Mouse (Mus musculus) megakaryocyte, embryonic 14.5 days (primary cell): ENCODE results near the gene Pik3c2g. TPM values are rescaled to one million over a fixed set of nuclear protein-coding genes. Genes with fewer than 3 reads are reported as not detected.

Source experiments
- H3K27me3 ChIP-seq: replicated peaks from 2 replicates; pipeline ENCODE3; 2012; ENCODE audit warnings: inconsistent platforms
- H3K36me3 ChIP-seq: replicated peaks from 2 replicates; pipeline ENCODE3; 2012; ENCODE audit warnings: low read length, inconsistent platforms, mixed read lengths
- H3K4me1 ChIP-seq: 2 replicates; pipeline ENCODE4 v1.6.1; 2012; ENCODE audit warnings: inconsistent platforms
- H3K4me3 ChIP-seq: replicated peaks from 2 replicates; pipeline ENCODE3; 2012; ENCODE audit warnings: moderate library complexity, mild to moderate bottlenecking, inconsistent platforms
- H3K9me3 ChIP-seq: 2 replicates; pipeline ENCODE4 v1.6.1; 2012; ENCODE audit warnings: inconsistent platforms
- FLI1 ChIP-seq: IDR thresholded peaks from 2 replicates; pipeline ENCODE4 v1.6.1; 2012; ENCODE audit warnings: low read length, inconsistent platforms, mixed read lengths
- GATA1 ChIP-seq: IDR thresholded peaks from 3 replicates; pipeline ENCODE4 v1.6.1; 2012; ENCODE audit warnings: mixed read lengths, low read length, inconsistent platforms, borderline replicate concordance
- polyA plus RNA-seq: library from polyadenylated mRNA; stranded (reverse); fragments of >175 nt; gene quantifications from 2 replicates; pipeline ENCODE4 v1.2.3, GENCODE M21; 2012; ENCODE audit warnings: low replicate concordance; ENCODE audit not compliant: insufficient read depth

Gene Pik3c2g
- polyA plus RNA-seq, 1 experiment, result not detected

- Histone ChIP-seq H3K36me3 (no peaks in the 10 kb centered on the region), H3K4me3 (no peak overlapping the region), H3K9me3 (peaks cover 46% of the 10 kb centered on the region), H3K27me3 (no peaks in the 10 kb centered on the region), H3K4me1 (no peaks in the 10 kb centered on the region)
- no peak for TF ChIP-seq GATA1
- no peak for TF ChIP-seq FLI1
Measured at GRCm38 (mm10) chr6:139852836-139853235, 265.8 kb downstream of the Pik3c2g start.

GRCm38 (mm10) chr6:139860141-139860540 lies 273.1 kb downstream of the Pik3c2g start:
- Histone ChIP-seq H3K36me3 (no peaks in the 10 kb centered on the region), H3K4me1 (no peaks in the 10 kb centered on the region), H3K4me3 (no peak overlapping the region), H3K27me3 (no peaks in the 10 kb centered on the region), H3K9me3 (peaks cover 36% of the 10 kb centered on the region)
- TF ChIP-seq GATA1 (no peak), FLI1 (no peak)

GRCm38 (mm10) chr6:139861534-139861933 lies 274.5 kb downstream of the Pik3c2g start:
- no peak overlapping the region for H3K4me3 ChIP-seq
- no peaks in the 10 kb centered on the region for H3K36me3 ChIP-seq
- H3K27me3 ChIP-seq, result no peaks in the 10 kb centered on the region
- H3K9me3 ChIP-seq, result peaks cover 39% of the 10 kb centered on the region
- H3K4me1 ChIP-seq, result no peaks in the 10 kb centered on the region
- TF ChIP-seq GATA1 (no peak), FLI1 (no peak)

GRCm38 (mm10) chr6:139865059-139865673 lies 278.1 kb downstream of the Pik3c2g start:
- H3K4me3 ChIP-seq, result no peak overlapping the region
- H3K27me3 ChIP-seq, result no peaks in the 10 kb centered on the region
- no peaks in the 10 kb centered on the region for H3K4me1 ChIP-seq
- no peak for TF ChIP-seq FLI1
- TF ChIP-seq GATA1, result no peak
- peaks cover 26% of the 10 kb centered on the region for H3K9me3 ChIP-seq
- H3K36me3 ChIP-seq, result no peaks in the 10 kb centered on the region

- TF ChIP-seq GATA1, result no peak
- TF ChIP-seq FLI1, result no peak
- peaks cover 4% of the 10 kb centered on the region for H3K9me3 ChIP-seq
Measured at GRCm38 (mm10) chr6:139874418-139875176, 287.6 kb downstream of the Pik3c2g start.

GRCm38 (mm10) chr6:139876691-139877090 lies 289.7 kb downstream of the Pik3c2g start:
- Histone ChIP-seq H3K4me3 (no peak overlapping the region), H3K27me3 (no peaks in the 10 kb centered on the region), H3K36me3 (no peaks in the 10 kb centered on the region), H3K9me3 (peaks cover 5% of the 10 kb centered on the region; the same call in 1 of the 2 replicates), H3K4me1 (no peaks in the 10 kb centered on the region)
- no peak for TF ChIP-seq FLI1
- TF ChIP-seq GATA1, result no peak

More at GRCm38 (mm10) chr6:139874418-139875176, 287.6 kb downstream of the Pik3c2g start:
- H3K4me3 ChIP-seq, result no peak overlapping the region
- no peaks in the 10 kb centered on the region for H3K27me3 ChIP-seq
- H3K36me3 ChIP-seq, result no peaks in the 10 kb centered on the region
- no peaks in the 10 kb centered on the region for H3K4me1 ChIP-seq

GRCm38 (mm10) chr6:139877476-139878361 lies 290.7 kb downstream of the Pik3c2g start:
- H3K36me3 ChIP-seq, result no peaks in the 10 kb centered on the region
- H3K9me3 ChIP-seq, result peaks cover 10% of the 10 kb centered on the region; the same call in 1 of the 2 replicates
- no peaks in the 10 kb centered on the region for H3K27me3 ChIP-seq
- TF ChIP-seq FLI1 (no peak), GATA1 (no peak)
- no peak overlapping the region for H3K4me3 ChIP-seq
- H3K4me1 ChIP-seq, result no peaks in the 10 kb centered on the region

GRCm38 (mm10) chr6:139878362-139878696 lies 291.3 kb downstream of the Pik3c2g start:
- H3K36me3 ChIP-seq, result no peaks in the 10 kb centered on the region
- TF ChIP-seq GATA1 (no peak), FLI1 (no peak)

GRCm38 (mm10) chr6:139882076-139882475 lies 295.1 kb downstream of the Pik3c2g start:
- no peaks in the 10 kb centered on the region for H3K4me1 ChIP-seq
- TF ChIP-seq FLI1, result no peak
- TF ChIP-seq GATA1, result no peak
- H3K36me3 ChIP-seq, result no peaks in the 10 kb centered on the region
- H3K9me3 ChIP-seq, result peaks cover 17% of the 10 kb centered on the region
- no peak overlapping the region for H3K4me3 ChIP-seq
- no peaks in the 10 kb centered on the region for H3K27me3 ChIP-seq

More at GRCm38 (mm10) chr6:139878362-139878696, 291.3 kb downstream of the Pik3c2g start:
- no peak overlapping the region for H3K4me3 ChIP-seq
- peaks cover 9% of the 10 kb centered on the region; the same call in 1 of the 2 replicates for H3K9me3 ChIP-seq
- H3K27me3 ChIP-seq, result no peaks in the 10 kb centered on the region
- no peaks in the 10 kb centered on the region for H3K4me1 ChIP-seq
